Mouse (Mus musculus): ENCODE measurements around the gene Runx2. TPM values are rescaled to one million over a fixed set of nuclear protein-coding genes. Genes with fewer than 3 reads are reported as not detected.

The Runx2 gene
- polyA plus RNA-seq, 1 experiment from 2014 or later = 0.25 TPM

- H3K4me2 ChIP-seq (ENCODE audit: low read depth, low read length) = no peak overlapping the region
- H3K27me3 ChIP-seq (ENCODE audit: control insufficient read depth, insufficient read depth, low read length) = no peaks in the 10 kb centered on the region
- 49% methylated on average over 5 of the region's 5 CpGs for WGBS
- no peaks in the 10 kb centered on the region for H3K9me3 ChIP-seq (replicated peaks; ENCODE audit: control insufficient read depth, low read length)
- H3K9ac ChIP-seq (ENCODE audit: low read length) = no peak overlapping the region
- H3K4me1 ChIP-seq (ENCODE audit: control insufficient read depth, insufficient read depth, low read length) = peaks cover 10% of the 10 kb centered on the region
- H3K27ac ChIP-seq (ENCODE audit: low read length) = no peak overlapping the region
- no peak for ATAC-seq (replicated peaks; ENCODE audit: extremely low read depth, insufficient read depth, low FRiP score)
- H3K36me3 ChIP-seq (ENCODE audit: control insufficient read depth, insufficient read depth) = no peaks in the 10 kb centered on the region
- no peak overlapping the region for H3K4me3 ChIP-seq (ENCODE audit: low read length)
These were observed 147.3 kb downstream of the Runx2 start for GRCm38 (mm10) chr17:44667346-44667745.

GRCm38 (mm10) chr17:44663872-44664271 is 150.7 kb downstream of the Runx2 start:
- no peaks in the 10 kb centered on the region for H3K36me3 ChIP-seq (ENCODE audit: control insufficient read depth, insufficient read depth)
- peaks cover 2% of the 10 kb centered on the region; the same call in 1 of the 2 replicates for H3K4me1 ChIP-seq (ENCODE audit: control insufficient read depth, insufficient read depth, low read length)
- H3K9me3 ChIP-seq (replicated peaks; ENCODE audit: control insufficient read depth, low read length) = no peaks in the 10 kb centered on the region
- no peaks in the 10 kb centered on the region for H3K27me3 ChIP-seq (ENCODE audit: control insufficient read depth, insufficient read depth, low read length)
- 82% methylated on average over 7 of the region's 7 CpGs for WGBS
- no peak overlapping the region for H3K9ac ChIP-seq (ENCODE audit: low read length)
- H3K27ac ChIP-seq (ENCODE audit: low read length) = no peak overlapping the region
- no peak overlapping the region for H3K4me2 ChIP-seq (ENCODE audit: low read depth, low read length)
- H3K4me3 ChIP-seq (ENCODE audit: low read length) = no peak overlapping the region
- no peak for ATAC-seq (replicated peaks; ENCODE audit: extremely low read depth, insufficient read depth, low FRiP score)

GRCm38 (mm10) chr17:44663208-44663607 is 151.4 kb downstream of the Runx2 start:
- 75% methylated on average over 1 of the region's 1 CpGs for WGBS
- Histone ChIP-seq H3K4me2 (ENCODE audit: low read depth, low read length) (no peak overlapping the region), H3K9me3 (replicated peaks; ENCODE audit: control insufficient read depth, low read length) (no peaks in the 10 kb centered on the region), H3K27ac (ENCODE audit: low read length) (no peak overlapping the region), H3K9ac (ENCODE audit: low read length) (no peak overlapping the region), H3K36me3 (ENCODE audit: control insufficient read depth, insufficient read depth) (no peaks in the 10 kb centered on the region), H3K4me3 (ENCODE audit: low read length) (no peak overlapping the region), H3K4me1 (ENCODE audit: control insufficient read depth, insufficient read depth, low read length) (peaks cover 2% of the 10 kb centered on the region; the same call in 1 of the 2 replicates), H3K27me3 (ENCODE audit: control insufficient read depth, insufficient read depth, low read length) (no peaks in the 10 kb centered on the region)
- no peak for ATAC-seq (replicated peaks; ENCODE audit: extremely low read depth, insufficient read depth, low FRiP score)

DNA sequence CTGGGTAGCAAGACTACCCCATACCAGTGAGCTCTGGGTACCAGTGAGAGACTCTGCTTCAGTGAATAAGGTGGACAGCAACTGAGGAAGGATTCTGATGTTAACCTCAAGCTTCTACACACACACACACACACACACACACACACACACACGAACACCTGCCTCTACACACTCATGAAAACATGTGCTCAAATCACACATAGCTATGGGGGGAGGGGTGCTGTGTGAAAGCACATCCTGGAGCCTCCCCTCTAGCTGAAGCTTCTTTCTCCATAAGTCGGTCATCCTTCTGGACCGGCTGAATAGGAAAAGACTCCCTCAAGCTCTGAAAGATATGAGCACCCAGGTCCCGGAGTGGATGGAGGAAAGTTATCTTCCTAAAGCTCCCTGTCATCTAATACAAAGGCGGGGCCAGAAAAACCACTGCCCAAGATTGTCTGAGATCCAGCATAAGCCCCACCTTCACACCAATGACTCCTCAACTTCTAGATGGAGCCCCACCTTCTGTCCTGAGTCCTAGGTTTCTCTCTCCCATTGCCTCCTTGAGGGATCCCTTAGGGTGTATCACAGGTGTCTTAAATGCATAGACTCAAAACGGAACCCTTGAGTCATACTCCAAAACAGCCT is 152.4 kb downstream of the Runx2 start:
- no peak overlapping the region for H3K4me3 ChIP-seq (ENCODE audit: low read length)
- 79% methylated on average over 6 of the region's 6 CpGs for WGBS
- peaks cover 2% of the 10 kb centered on the region; the same call in 1 of the 2 replicates for H3K27me3 ChIP-seq (ENCODE audit: control insufficient read depth, insufficient read depth, low read length)
- no peaks in the 10 kb centered on the region for H3K36me3 ChIP-seq (ENCODE audit: control insufficient read depth, insufficient read depth)
- no peaks in the 10 kb centered on the region for H3K9me3 ChIP-seq (replicated peaks; ENCODE audit: control insufficient read depth, low read length)
- no peak for ATAC-seq (replicated peaks; ENCODE audit: extremely low read depth, insufficient read depth, low FRiP score)
- no peak overlapping the region for H3K9ac ChIP-seq (ENCODE audit: low read length)
- H3K27ac ChIP-seq (ENCODE audit: low read length) = no peak overlapping the region
- no peak overlapping the region for H3K4me2 ChIP-seq (ENCODE audit: low read depth, low read length)
- H3K4me1 ChIP-seq (ENCODE audit: control insufficient read depth, insufficient read depth, low read length) = no peaks in the 10 kb centered on the region

GRCm38 (mm10) chr17:44660121-44660806 is 154.3 kb downstream of the Runx2 start:
- ATAC-seq (replicated peaks; ENCODE audit: extremely low read depth, insufficient read depth, low FRiP score) = no peak
- no peaks in the 10 kb centered on the region for H3K9me3 ChIP-seq (replicated peaks; ENCODE audit: control insufficient read depth, low read length)
- no peak overlapping the region for H3K4me3 ChIP-seq (ENCODE audit: low read length)
- peaks cover 2% of the 10 kb centered on the region; the same call in 1 of the 2 replicates for H3K27me3 ChIP-seq (ENCODE audit: control insufficient read depth, insufficient read depth, low read length)
- no peaks in the 10 kb centered on the region for H3K4me1 ChIP-seq (ENCODE audit: control insufficient read depth, insufficient read depth, low read length)
- 65% methylated on average over 7 of the region's 7 CpGs for WGBS
- H3K27ac ChIP-seq (ENCODE audit: low read length) = no peak overlapping the region
- H3K9ac ChIP-seq (ENCODE audit: low read length) = no peak overlapping the region
- H3K36me3 ChIP-seq (ENCODE audit: control insufficient read depth, insufficient read depth) = no peaks in the 10 kb centered on the region
- no peak overlapping the region for H3K4me2 ChIP-seq (ENCODE audit: low read depth, low read length)

DNA sequence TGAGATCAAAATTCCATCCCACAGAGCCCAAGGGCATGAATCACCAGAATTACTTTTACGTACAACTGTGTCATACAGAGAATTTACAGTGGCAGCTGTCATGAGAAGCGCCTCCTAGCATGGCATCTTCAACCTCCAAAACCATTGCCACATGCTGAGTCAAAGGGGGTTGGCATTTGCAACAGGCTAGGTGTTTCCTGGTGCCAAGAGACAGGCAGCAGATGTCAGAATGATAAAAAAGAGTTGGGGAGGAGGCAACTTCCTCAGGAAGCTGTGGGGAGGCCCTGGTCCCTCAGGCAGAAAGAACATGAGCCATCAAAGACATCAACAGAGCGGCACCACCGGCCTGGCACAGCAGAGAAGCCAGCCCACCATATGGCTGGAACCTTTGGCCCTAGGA is 160.1 kb downstream of the Runx2 start:
- H3K27ac ChIP-seq (ENCODE audit: low read length) = no peak overlapping the region
- no peak overlapping the region for H3K4me2 ChIP-seq (ENCODE audit: low read depth, low read length)
- no peaks in the 10 kb centered on the region for H3K36me3 ChIP-seq (ENCODE audit: control insufficient read depth, insufficient read depth)
- H3K27me3 ChIP-seq (ENCODE audit: control insufficient read depth, insufficient read depth, low read length) = peaks cover 2% of the 10 kb centered on the region; the same call in 1 of the 2 replicates
- H3K4me1 ChIP-seq (ENCODE audit: control insufficient read depth, insufficient read depth, low read length) = no peaks in the 10 kb centered on the region
- ATAC-seq (replicated peaks; ENCODE audit: extremely low read depth, insufficient read depth, low FRiP score) = 0 out of 2 replicates have a peak, but pooled peaks have one; percentile 18
- 73% methylated on average over 4 of the region's 4 CpGs for WGBS
- no peak overlapping the region for H3K9ac ChIP-seq (ENCODE audit: low read length)
- no peak overlapping the region for H3K4me3 ChIP-seq (ENCODE audit: low read length)
- no peaks in the 10 kb centered on the region for H3K9me3 ChIP-seq (replicated peaks; ENCODE audit: control insufficient read depth, low read length)

DNA sequence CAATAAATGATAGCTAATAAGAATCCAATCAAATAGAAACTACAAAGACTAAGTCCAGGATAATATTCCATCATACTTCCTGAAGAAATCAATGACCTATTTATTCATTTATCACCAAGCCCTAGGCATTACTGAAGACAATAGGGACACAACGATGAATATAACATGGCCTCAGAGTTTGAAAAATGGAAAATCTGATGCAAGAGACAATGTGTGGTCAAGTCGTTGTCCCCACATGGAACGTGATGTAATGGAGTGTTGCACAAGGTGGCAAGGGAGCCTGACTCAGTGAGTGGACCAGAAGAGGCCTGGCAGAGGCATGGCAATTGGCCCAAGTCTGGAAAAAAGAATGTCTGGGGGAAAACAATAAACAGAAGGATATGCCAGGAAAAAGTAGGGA is 161.5 kb downstream of the Runx2 start:
- H3K4me1 ChIP-seq (ENCODE audit: control insufficient read depth, insufficient read depth, low read length) = no peaks in the 10 kb centered on the region
- no peak overlapping the region for H3K27ac ChIP-seq (ENCODE audit: low read length)
- ATAC-seq (replicated peaks; ENCODE audit: extremely low read depth, insufficient read depth, low FRiP score) = no peak
- no peak overlapping the region for H3K4me2 ChIP-seq (ENCODE audit: low read depth, low read length)
- no peak overlapping the region for H3K4me3 ChIP-seq (ENCODE audit: low read length)
- H3K36me3 ChIP-seq (ENCODE audit: control insufficient read depth, insufficient read depth) = no peaks in the 10 kb centered on the region
- no peaks in the 10 kb centered on the region for H3K9me3 ChIP-seq (replicated peaks; ENCODE audit: control insufficient read depth, low read length)
- H3K27me3 ChIP-seq (ENCODE audit: control insufficient read depth, insufficient read depth, low read length) = peaks cover 2% of the 10 kb centered on the region
- WGBS = 77% methylated on average over 3 of the region's 3 CpGs
- no peak overlapping the region for H3K9ac ChIP-seq (ENCODE audit: low read length)

- no peak overlapping the region for H3K9ac ChIP-seq (ENCODE audit: low read length)
- 85% methylated on average over 7 of the region's 7 CpGs for WGBS
- H3K27me3 ChIP-seq (ENCODE audit: control insufficient read depth, insufficient read depth, low read length) = no peaks in the 10 kb centered on the region; the same call in 1 of the 2 replicates
- no peaks in the 10 kb centered on the region for H3K9me3 ChIP-seq (replicated peaks; ENCODE audit: control insufficient read depth, low read length)
- no peak for ATAC-seq (replicated peaks; ENCODE audit: extremely low read depth, insufficient read depth, low FRiP score)
- no peaks in the 10 kb centered on the region for H3K36me3 ChIP-seq (ENCODE audit: control insufficient read depth, insufficient read depth)
- no peak overlapping the region for H3K4me3 ChIP-seq (ENCODE audit: low read length)
- H3K27ac ChIP-seq (ENCODE audit: low read length) = no peak overlapping the region
- H3K4me2 ChIP-seq (ENCODE audit: low read depth, low read length) = no peak overlapping the region
- no peaks in the 10 kb centered on the region for H3K4me1 ChIP-seq (ENCODE audit: control insufficient read depth, insufficient read depth, low read length)
These were observed 162.5 kb downstream of the Runx2 start for GRCm38 (mm10) chr17:44652054-44652453.

DNA sequence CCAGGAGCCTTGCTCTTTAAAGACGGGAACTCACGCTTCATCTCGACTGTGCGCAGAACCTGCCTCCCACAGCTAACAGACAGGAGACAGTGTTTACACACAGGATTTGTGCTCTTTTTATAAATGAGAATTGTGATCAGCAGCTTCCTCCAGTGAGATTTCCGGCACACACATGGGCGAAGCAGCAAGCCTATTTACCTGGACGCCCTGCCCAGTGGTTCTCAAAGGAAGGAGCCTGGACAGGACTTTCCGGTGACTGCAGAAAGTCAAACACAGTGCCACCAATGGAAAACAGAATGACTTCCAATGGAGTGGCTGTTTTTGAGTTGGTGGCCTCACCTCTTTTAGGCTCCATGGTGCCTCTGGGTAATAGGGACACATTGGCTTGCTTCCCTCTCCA is 163.0 kb downstream of the Runx2 start:
- Histone ChIP-seq H3K27ac (ENCODE audit: low read length) (no peak overlapping the region), H3K4me2 (ENCODE audit: low read depth, low read length) (no peak overlapping the region), H3K9ac (ENCODE audit: low read length) (no peak overlapping the region), H3K9me3 (replicated peaks; ENCODE audit: control insufficient read depth, low read length) (no peaks in the 10 kb centered on the region), H3K36me3 (ENCODE audit: control insufficient read depth, insufficient read depth) (no peaks in the 10 kb centered on the region), H3K4me3 (ENCODE audit: low read length) (no peak overlapping the region), H3K4me1 (ENCODE audit: control insufficient read depth, insufficient read depth, low read length) (no peaks in the 10 kb centered on the region), H3K27me3 (ENCODE audit: control insufficient read depth, insufficient read depth, low read length) (no peaks in the 10 kb centered on the region; the same call in 1 of the 2 replicates)
- WGBS = 81% methylated on average over 8 of the region's 8 CpGs
- ATAC-seq (replicated peaks; ENCODE audit: extremely low read depth, insufficient read depth, low FRiP score) = no peak
